ENCODE assay signal across 18 mouse cellular contexts in genomic region chr11:94193109-94193508, GRCm38 (mm10). TPM values are rescaled to one million over a fixed set of nuclear protein-coding genes. Genes with fewer than 3 reads are reported as not detected.
DNase-seq lines count a peak whose midpoint lies in the region; ATAC-seq and TF ChIP-seq lines count a peak whose summit lies in the region.
"Had no signal": no experiment of that assay in that cellular context is flagged by ENCODE, and none has a peak within 500 bp of the region (broad histone marks: within the 10 kb centered on the region; RNA-seq: fewer than 3 reads in every experiment).

No protein-coding gene starts in this region.

- H3K27me3 ChIP-seq in heart, embryonic 12.5 days (replicated peaks), result no peaks in the 10 kb centered on the region
- no peaks in the 10 kb centered on the region for H3K27me3 ChIP-seq in hindbrain, postnatal 0 days (ENCODE audit: insufficient read depth, low read length)
- no peaks in the 10 kb centered on the region for H3K27me3 ChIP-seq in hindbrain, embryonic 14.5 days (ENCODE audit: control insufficient read depth, insufficient read depth, low read length)
- no peaks in the 10 kb centered on the region for H3K27me3 ChIP-seq in midbrain, postnatal 0 days (ENCODE audit: insufficient read depth, low read length)
- H3K27me3 ChIP-seq in midbrain, embryonic 16.5 days (ENCODE audit: control insufficient read depth, insufficient read depth, low read depth, low read length), result no peaks in the 10 kb centered on the region
- H3K27me3 ChIP-seq: limb, embryonic 12.5 days; lung, embryonic 15.5 days; neural tube, embryonic 13.5 days had no signal

- H3K27ac ChIP-seq in heart, embryonic 12.5 days (ENCODE audit: poor library complexity, severe bottlenecking), result no peak overlapping the region
- H3K27ac ChIP-seq in hindbrain, postnatal 0 days, result no peak overlapping the region
- no peak overlapping the region for H3K27ac ChIP-seq in hindbrain, embryonic 14.5 days
- no peak overlapping the region for H3K27ac ChIP-seq in midbrain, postnatal 0 days (ENCODE audit: low read depth, low read length)
- no peak overlapping the region for H3K27ac ChIP-seq in midbrain, embryonic 16.5 days (ENCODE audit: low read length)
- H3K27ac ChIP-seq: embryonic facial prominence, embryonic 10.5 days; limb, embryonic 12.5 days; liver, embryonic 14.5 days; lung, embryonic 15.5 days; neural tube, embryonic 13.5 days had no signal

- TF ChIP-seq CTCF in hindbrain, postnatal 0 days (IDR thresholded peaks at IDR 0.05; ENCODE audit: low read depth), result no peak
- TF ChIP-seq CTCF in midbrain, postnatal 0 days (IDR thresholded peaks at IDR 0.05), result no peak

- H3K4me2 ChIP-seq in heart, embryonic 12.5 days, result no peak overlapping the region
- H3K4me2 ChIP-seq in hindbrain, postnatal 0 days (ENCODE audit: low read depth, low read length), result no peak overlapping the region
- no peak overlapping the region for H3K4me2 ChIP-seq in hindbrain, embryonic 14.5 days (replicated peaks)
- no peak overlapping the region for H3K4me2 ChIP-seq in midbrain, postnatal 0 days (ENCODE audit: low read depth, low read length, poor library complexity, severe bottlenecking)
- H3K4me2 ChIP-seq in midbrain, embryonic 16.5 days (ENCODE audit: low read length), result no peak overlapping the region
- H3K4me2 ChIP-seq: limb, embryonic 12.5 days; lung, embryonic 15.5 days; neural tube, embryonic 13.5 days had no signal

- peak; percentile 54 for DNase-seq in adrenal gland, postnatal 10 days
- DNase-seq in adrenal gland, adult 8-10 months, result no peak
- peak; percentile 23 to 36 for DNase-seq in heart, adult 9 months (ENCODE audit: low spot score in 2 of 2)
- DNase-seq in hindbrain, postnatal 0 days (ENCODE audit: low spot score), result peak; percentile 56
- no peak for DNase-seq in hindbrain, embryonic 14.5 days (ENCODE audit: low spot score)
- DNase-seq in midbrain, postnatal 0 days (ENCODE audit: low spot score), result peak; percentile 47
- DNase-seq: cerebellum, adult 18-20 months; kidney, adult 9 months; lung, postnatal 4 days; thymus, postnatal 36 days had no signal

- WGBS in heart, embryonic 12.5 days, result 59% methylated on average over 2 of the region's 2 CpGs
- WGBS in hindbrain, postnatal 0 days, result 36% methylated on average over 2 of the region's 2 CpGs
- 46% methylated on average over 2 of the region's 2 CpGs for WGBS in hindbrain, embryonic 14.5 days
- 39% methylated on average over 2 of the region's 2 CpGs for WGBS in midbrain, postnatal 0 days
- WGBS in midbrain, embryonic 16.5 days, result 43% methylated on average over 2 of the region's 2 CpGs

- H3K9ac ChIP-seq in heart, embryonic 12.5 days, result no peak overlapping the region
- no peak overlapping the region for H3K9ac ChIP-seq in hindbrain, postnatal 0 days (replicated peaks; ENCODE audit: low read length)
- no peak overlapping the region for H3K9ac ChIP-seq in hindbrain, embryonic 14.5 days
- H3K9ac ChIP-seq in midbrain, postnatal 0 days (replicated peaks; ENCODE audit: low read length, poor library complexity, severe bottlenecking), result no peak overlapping the region
- no peak overlapping the region for H3K9ac ChIP-seq in midbrain, embryonic 16.5 days (ENCODE audit: low read depth, low read length)
- H3K9ac ChIP-seq: limb, embryonic 12.5 days; liver, embryonic 14.5 days; lung, embryonic 15.5 days; neural tube, embryonic 13.5 days had no signal

- H3K36me3 ChIP-seq in heart, embryonic 12.5 days, result no peaks in the 10 kb centered on the region
- H3K36me3 ChIP-seq in hindbrain, postnatal 0 days (ENCODE audit: insufficient read depth, low read length), result no peaks in the 10 kb centered on the region
- no peaks in the 10 kb centered on the region for H3K36me3 ChIP-seq in hindbrain, embryonic 14.5 days (replicated peaks; ENCODE audit: control insufficient read depth, insufficient read depth)
- no peaks in the 10 kb centered on the region for H3K36me3 ChIP-seq in midbrain, postnatal 0 days (ENCODE audit: insufficient read depth, low read length)
- H3K36me3 ChIP-seq in midbrain, embryonic 16.5 days (ENCODE audit: control insufficient read depth, insufficient read depth, low read length), result no peaks in the 10 kb centered on the region
- H3K36me3 ChIP-seq: embryonic facial prominence, embryonic 10.5 days; limb, embryonic 12.5 days; lung, embryonic 15.5 days; neural tube, embryonic 13.5 days had no signal

- H3K9me3 ChIP-seq in heart, embryonic 12.5 days (replicated peaks), result no peaks in the 10 kb centered on the region
- no peaks in the 10 kb centered on the region for H3K9me3 ChIP-seq in hindbrain, postnatal 0 days (ENCODE audit: low read length)
- H3K9me3 ChIP-seq in hindbrain, embryonic 14.5 days (ENCODE audit: control insufficient read depth, low read length), result no peaks in the 10 kb centered on the region
- H3K9me3 ChIP-seq in midbrain, postnatal 0 days (ENCODE audit: low read length), result no peaks in the 10 kb centered on the region
- H3K9me3 ChIP-seq in midbrain, embryonic 16.5 days (replicated peaks; ENCODE audit: control insufficient read depth, low read length, poor library complexity, severe bottlenecking), result no peaks in the 10 kb centered on the region
- H3K9me3 ChIP-seq: embryonic facial prominence, embryonic 10.5 days; limb, embryonic 12.5 days; lung, embryonic 15.5 days; neural tube, embryonic 13.5 days had no signal

- no peak overlapping the region for H3K4me3 ChIP-seq in heart, embryonic 12.5 days
- H3K4me3 ChIP-seq in hindbrain, postnatal 0 days (ENCODE audit: low read length), result no peak overlapping the region
- H3K4me3 ChIP-seq in hindbrain, embryonic 14.5 days (replicated peaks; ENCODE audit: low read length), result no peak overlapping the region
- H3K4me3 ChIP-seq in midbrain, postnatal 0 days (ENCODE audit: low read depth, low read length), result no peak overlapping the region
- no peak overlapping the region for H3K4me3 ChIP-seq in midbrain, embryonic 16.5 days (ENCODE audit: low read depth, low read length)
- H3K4me3 ChIP-seq: embryonic facial prominence, embryonic 10.5 days; limb, embryonic 12.5 days; lung, embryonic 15.5 days; neural tube, embryonic 13.5 days had no signal

- ATAC-seq in heart, embryonic 12.5 days (ENCODE audit: insufficient number of reproducible peaks, low FRiP score), result no peak
- ATAC-seq in hindbrain, postnatal 0 days, result peak; percentile 49; the same call in 1 of the 2 replicates
- no peak for ATAC-seq in hindbrain, embryonic 14.5 days (ENCODE audit: low FRiP score)
- no peak for ATAC-seq in midbrain, postnatal 0 days (ENCODE audit: low FRiP score)
- no peak for ATAC-seq in midbrain, embryonic 16.5 days

- H3K4me1 ChIP-seq in heart, embryonic 12.5 days (replicated peaks), result peaks cover 27% of the 10 kb centered on the region
- H3K4me1 ChIP-seq in hindbrain, postnatal 0 days (ENCODE audit: insufficient read depth, low read length), result no peaks in the 10 kb centered on the region
- peaks cover 10% of the 10 kb centered on the region; the same call in 1 of the 2 replicates for H3K4me1 ChIP-seq in hindbrain, embryonic 14.5 days (replicated peaks; ENCODE audit: control insufficient read depth, insufficient read depth, low read length)
- no peaks in the 10 kb centered on the region for H3K4me1 ChIP-seq in midbrain, postnatal 0 days (ENCODE audit: insufficient read depth, low read length)
- no peaks in the 10 kb centered on the region for H3K4me1 ChIP-seq in midbrain, embryonic 16.5 days (ENCODE audit: control insufficient read depth, insufficient read depth, low read length)
- H3K4me1 ChIP-seq: lung, embryonic 15.5 days had no signal

RNA-seq across cellular contexts. Expression of gene Tob1, which starts 18.1 kb away (rescaled TPM):
- total RNA-seq in adrenal gland, postnatal 10 days (2021), result 100 to 1,000 TPM; 111 to 183 TPM
- 100 to 1,000 TPM; 162 to 301 (median 191) TPM for total RNA-seq in adrenal gland, adult 8-10 months (2022)
- 34.9 and 35.2 TPM in 2 replicates for polyA plus RNA-seq in heart, embryonic 12.5 days (2016; fragmentation: Nextera tagmentation; extraction: Ambion mirVana)
- total RNA-seq in hindbrain, postnatal 0 days (2014; rRNA removed), result 13.2 and 20.1 TPM in 2 replicates
- polyA plus RNA-seq in hindbrain, postnatal 0 days (2015; fragmentation: Nextera tagmentation; extraction: Ambion mirVana), result 33.9 and 34.8 TPM in 2 replicates
- polyA plus RNA-seq in hindbrain, embryonic 14.5 days (2014; fragmentation: Nextera tagmentation; extraction: Ambion mirVana), result 34.3 and 34.6 TPM in 2 replicates
- total RNA-seq in midbrain, postnatal 0 days (2014; rRNA removed), result 15.6 and 20.4 TPM in 2 replicates
- 25.5 and 27.9 TPM in 2 replicates for polyA plus RNA-seq in midbrain, postnatal 0 days (2015; fragmentation: Nextera tagmentation; extraction: Ambion mirVana)
- polyA plus RNA-seq in midbrain, embryonic 16.5 days (2015; fragmentation: Nextera tagmentation; extraction: Ambion mirVana), result 28.1 and 28.6 TPM in 2 replicates

RNA-seq across cellular contexts. Expression of gene Wfikkn2, which starts 52.7 kb away (rescaled TPM):
- 1 to 10 TPM in 1 of 2 experiments, under 1 TPM in 1; 0.63 to 1.1 TPM for total RNA-seq in adrenal gland, postnatal 10 days (2021)
- total RNA-seq in adrenal gland, adult 8-10 months (2022), result 1 to 10 TPM in 2 of 4 experiments, under 1 TPM in 2; 0.26 to 2.2 (median 0.97) TPM
- polyA plus RNA-seq in heart, embryonic 12.5 days (2016; fragmentation: Nextera tagmentation; extraction: Ambion mirVana), result 2.0 and 2.5 TPM in 2 replicates
- total RNA-seq in hindbrain, postnatal 0 days (2014; rRNA removed), result 7.0 and 10.1 TPM in 2 replicates
- 10.4 and 10.5 TPM in 2 replicates for polyA plus RNA-seq in hindbrain, postnatal 0 days (2015; fragmentation: Nextera tagmentation; extraction: Ambion mirVana)
- polyA plus RNA-seq in hindbrain, embryonic 14.5 days (2014; fragmentation: Nextera tagmentation; extraction: Ambion mirVana), result 5.7 and 6.8 TPM in 2 replicates
- 5.0 and 10.0 TPM in 2 replicates for total RNA-seq in midbrain, postnatal 0 days (2014; rRNA removed)
- 2.6 and 2.7 TPM in 2 replicates for polyA plus RNA-seq in midbrain, postnatal 0 days (2015; fragmentation: Nextera tagmentation; extraction: Ambion mirVana)
- 4.1 and 5.0 TPM in 2 replicates for polyA plus RNA-seq in midbrain, embryonic 16.5 days (2015; fragmentation: Nextera tagmentation; extraction: Ambion mirVana)
- total RNA-seq: granulocyte monocyte progenitor cell, adult 5-6 weeks had no signal

Comparison
In these comparisons a context has a peak if more than half of its experiments do, and no peak if none do; other contexts are left out.
1. DNase-seq: peak in adrenal gland, postnatal 10 days (single experiment), heart, adult 9 months (2 of 2), hindbrain, postnatal 0 days (single experiment) and midbrain, postnatal 0 days (single experiment); none in adrenal gland, adult 8-10 months (single experiment) and hindbrain, embryonic 14.5 days (single experiment).